Mouse (Mus musculus): Measurements from ENCODE around the gene Ch25h. TPM values are rescaled to one million over a fixed set of nuclear protein-coding genes. Genes with fewer than 3 reads are reported as not detected.
A peak's percentile ranks its signal among the peaks of the same experiment; 100 is the strongest.

Ch25h gene
- polyA plus RNA-seq, 1 experiment from 2014 or later, result 2.0 TPM

GRCm38 (mm10) chr19:34493859-34494258 is 18.9 kb upstream of the Ch25h start:
- no peaks in the 10 kb centered on the region for H3K27me3 ChIP-seq (ENCODE audit: control insufficient read depth, insufficient read depth, low read length)
- H3K9me3 ChIP-seq (ENCODE audit: control insufficient read depth, low read length), result no peaks in the 10 kb centered on the region
- DNase-seq (ENCODE audit: low spot score) (no peak), ATAC-seq (ENCODE audit: insufficient read depth, low FRiP score, low TSS enrichment) (no peak)
- H3K4me3 ChIP-seq (ENCODE audit: low read depth, low read length), result no peak overlapping the region
- H3K4me2 ChIP-seq (ENCODE audit: low read depth), result no peak overlapping the region
- no peak overlapping the region for H3K27ac ChIP-seq (ENCODE audit: low read depth, low read length)
- 95% methylated on average over 4 of the region's 4 CpGs for WGBS
- no peaks in the 10 kb centered on the region for H3K4me1 ChIP-seq (ENCODE audit: control insufficient read depth, insufficient read depth, low read length)
- H3K36me3 ChIP-seq (ENCODE audit: control insufficient read depth, insufficient read depth, low read length), result no peaks in the 10 kb centered on the region
- H3K9ac ChIP-seq (ENCODE audit: low read length), result no peak overlapping the region

GRCm38 (mm10) chr19:34483547-34483946 is 8.6 kb upstream of the Ch25h start:
- Histone ChIP-seq H3K27me3 (ENCODE audit: control insufficient read depth, insufficient read depth, low read length) (no peaks in the 10 kb centered on the region), H3K27ac (ENCODE audit: low read depth, low read length) (no peak overlapping the region), H3K9ac (ENCODE audit: low read length) (no peak overlapping the region), H3K9me3 (ENCODE audit: control insufficient read depth, low read length) (no peaks in the 10 kb centered on the region), H3K4me1 (ENCODE audit: control insufficient read depth, insufficient read depth, low read length) (no peaks in the 10 kb centered on the region), H3K4me2 (ENCODE audit: low read depth) (no peak overlapping the region), H3K4me3 (ENCODE audit: low read depth, low read length) (no peak overlapping the region), H3K36me3 (ENCODE audit: control insufficient read depth, insufficient read depth, low read length) (no peaks in the 10 kb centered on the region)
- 22% methylated on average over 4 of the region's 4 CpGs for WGBS
- peak; percentile 26 for DNase-seq (ENCODE audit: low spot score)
- no peak for ATAC-seq (ENCODE audit: insufficient read depth, low FRiP score, low TSS enrichment)

- Histone ChIP-seq H3K9me3 (ENCODE audit: control insufficient read depth, low read length) (no peaks in the 10 kb centered on the region), H3K36me3 (ENCODE audit: control insufficient read depth, insufficient read depth, low read length) (no peaks in the 10 kb centered on the region), H3K27ac (ENCODE audit: low read depth, low read length) (no peak overlapping the region), H3K4me3 (ENCODE audit: low read depth, low read length) (peak overlapping the region; percentile 44), H3K9ac (ENCODE audit: low read length) (peak overlapping the region; percentile 26), H3K4me1 (ENCODE audit: control insufficient read depth, insufficient read depth, low read length) (peaks cover 6% of the 10 kb centered on the region; the same call in 1 of the 2 replicates), H3K27me3 (ENCODE audit: control insufficient read depth, insufficient read depth, low read length) (peaks cover 14% of the 10 kb centered on the region), H3K4me2 (ENCODE audit: low read depth) (peak overlapping the region; percentile 96)
- DNase-seq (ENCODE audit: low spot score), result peak; percentile 49
- peak; percentile 71 for ATAC-seq (ENCODE audit: insufficient read depth, low FRiP score, low TSS enrichment)
- 7% methylated on average over 49 of the region's 49 CpGs for WGBS
Observed at GRCm38 (mm10) chr19:34474228-34474990, 555 bp downstream of the Ch25h start.

- Histone ChIP-seq H3K4me1 (ENCODE audit: control insufficient read depth, insufficient read depth, low read length) (peaks cover 6% of the 10 kb centered on the region; the same call in 1 of the 2 replicates), H3K4me2 (ENCODE audit: low read depth) (no peak overlapping the region), H3K9me3 (ENCODE audit: control insufficient read depth, low read length) (no peaks in the 10 kb centered on the region), H3K27me3 (ENCODE audit: control insufficient read depth, insufficient read depth, low read length) (peaks cover 14% of the 10 kb centered on the region), H3K9ac (ENCODE audit: low read length) (no peak overlapping the region), H3K36me3 (ENCODE audit: control insufficient read depth, insufficient read depth, low read length) (no peaks in the 10 kb centered on the region), H3K4me3 (ENCODE audit: low read depth, low read length) (no peak overlapping the region), H3K27ac (ENCODE audit: low read depth, low read length) (no peak overlapping the region)
- ATAC-seq (ENCODE audit: insufficient read depth, low FRiP score, low TSS enrichment) (no peak), DNase-seq (ENCODE audit: low spot score) (no peak)
- WGBS, result 81% methylated on average over 2 of the region's 2 CpGs
Observed at GRCm38 (mm10) chr19:34471703-34472102, 3.3 kb downstream of the Ch25h start.

GRCm38 (mm10) chr19:34468794-34469193 is 6.2 kb downstream of the Ch25h start:
- Histone ChIP-seq H3K27me3 (ENCODE audit: control insufficient read depth, insufficient read depth, low read length) (peaks cover 4% of the 10 kb centered on the region; the same call in 1 of the 2 replicates), H3K9me3 (ENCODE audit: control insufficient read depth, low read length) (no peaks in the 10 kb centered on the region)
- ATAC-seq (ENCODE audit: insufficient read depth, low FRiP score, low TSS enrichment), result no peak

GRCm38 (mm10) chr19:34468216-34468615 is 6.7 kb downstream of the Ch25h start:
- H3K36me3 ChIP-seq (ENCODE audit: control insufficient read depth, insufficient read depth, low read length), result no peaks in the 10 kb centered on the region
- no peaks in the 10 kb centered on the region for H3K9me3 ChIP-seq (ENCODE audit: control insufficient read depth, low read length)
- H3K27ac ChIP-seq (ENCODE audit: low read depth, low read length), result no peak overlapping the region
- WGBS, result 38% methylated on average over 6 of the region's 6 CpGs
- DNase-seq (ENCODE audit: low spot score) (no peak), ATAC-seq (ENCODE audit: insufficient read depth, low FRiP score, low TSS enrichment) (no peak)
- H3K27me3 ChIP-seq (ENCODE audit: control insufficient read depth, insufficient read depth, low read length), result peaks cover 2% of the 10 kb centered on the region; the same call in 1 of the 2 replicates
- no peak overlapping the region for H3K4me2 ChIP-seq (ENCODE audit: low read depth)
- H3K4me1 ChIP-seq (ENCODE audit: control insufficient read depth, insufficient read depth, low read length), result no peaks in the 10 kb centered on the region; the same call in 1 of the 2 replicates
- no peak overlapping the region for H3K9ac ChIP-seq (ENCODE audit: low read length)
- no peak overlapping the region for H3K4me3 ChIP-seq (ENCODE audit: low read depth, low read length)

More at GRCm38 (mm10) chr19:34468794-34469193, 6.2 kb downstream of the Ch25h start:
- Histone ChIP-seq H3K36me3 (ENCODE audit: control insufficient read depth, insufficient read depth, low read length) (no peaks in the 10 kb centered on the region), H3K4me3 (ENCODE audit: low read depth, low read length) (no peak overlapping the region), H3K4me1 (ENCODE audit: control insufficient read depth, insufficient read depth, low read length) (no peaks in the 10 kb centered on the region; the same call in 1 of the 2 replicates), H3K9ac (ENCODE audit: low read length) (no peak overlapping the region), H3K27ac (ENCODE audit: low read depth, low read length) (no peak overlapping the region), H3K4me2 (ENCODE audit: low read depth) (no peak overlapping the region)
- DNase-seq (ENCODE audit: low spot score), result no peak
- 55% methylated on average over 3 of the region's 3 CpGs for WGBS

GRCm38 (mm10) chr19:34464453-34464852 is 10.5 kb downstream of the Ch25h start:
- ATAC-seq (ENCODE audit: insufficient read depth, low FRiP score, low TSS enrichment), result no peak
- H3K36me3 ChIP-seq (ENCODE audit: control insufficient read depth, insufficient read depth, low read length), result no peaks in the 10 kb centered on the region
- H3K4me2 ChIP-seq (ENCODE audit: low read depth), result no peak overlapping the region
- H3K4me3 ChIP-seq (ENCODE audit: low read depth, low read length), result no peak overlapping the region
- H3K4me1 ChIP-seq (ENCODE audit: control insufficient read depth, insufficient read depth, low read length), result no peaks in the 10 kb centered on the region; the same call in 1 of the 2 replicates
- H3K27me3 ChIP-seq (ENCODE audit: control insufficient read depth, insufficient read depth, low read length), result no peaks in the 10 kb centered on the region
- no peak overlapping the region for H3K27ac ChIP-seq (ENCODE audit: low read depth, low read length)
- H3K9ac ChIP-seq (ENCODE audit: low read length), result no peak overlapping the region
- DNase-seq (ENCODE audit: low spot score), result no peak
- H3K9me3 ChIP-seq (ENCODE audit: control insufficient read depth, low read length), result no peaks in the 10 kb centered on the region
- 80% methylated on average over 3 of the region's 3 CpGs for WGBS

GRCm38 (mm10) chr19:34461451-34462019 is 13.4 kb downstream of the Ch25h start:
- DNase-seq (ENCODE audit: low spot score) (no peak), ATAC-seq (ENCODE audit: insufficient read depth, low FRiP score, low TSS enrichment) (no peak)
- Histone ChIP-seq H3K36me3 (ENCODE audit: control insufficient read depth, insufficient read depth, low read length) (no peaks in the 10 kb centered on the region), H3K27ac (ENCODE audit: low read depth, low read length) (no peak overlapping the region), H3K9ac (ENCODE audit: low read length) (no peak overlapping the region), H3K4me2 (ENCODE audit: low read depth) (no peak overlapping the region), H3K4me1 (ENCODE audit: control insufficient read depth, insufficient read depth, low read length) (no peaks in the 10 kb centered on the region), H3K4me3 (ENCODE audit: low read depth, low read length) (no peak overlapping the region), H3K9me3 (ENCODE audit: control insufficient read depth, low read length) (no peaks in the 10 kb centered on the region), H3K27me3 (ENCODE audit: control insufficient read depth, insufficient read depth, low read length) (no peaks in the 10 kb centered on the region)
- WGBS, result 84% methylated on average over 1 of the region's 1 CpGs

Data from neural tube, embryonic 11.5 days (tissue).